Mouse (Mus musculus) duodenum, adult 2 months (tissue): Measurements from ENCODE around the gene Elf3. TPM values are rescaled to one million over a fixed set of nuclear protein-coding genes. Genes with fewer than 3 reads are reported as not detected.

Experiments
- polyA plus RNA-seq: library from polyadenylated mRNA; depleted of rRNA; stranded (reverse); fragments of >200 nt; gene quantifications from 2 replicates; pipeline ENCODE4 v1.2.3, GENCODE M21; 2012; ENCODE audit warnings: low replicate concordance; rRNA removed

The Elf3 gene
- 221 and 254 TPM in 2 replicates for polyA plus RNA-seq

DNA sequence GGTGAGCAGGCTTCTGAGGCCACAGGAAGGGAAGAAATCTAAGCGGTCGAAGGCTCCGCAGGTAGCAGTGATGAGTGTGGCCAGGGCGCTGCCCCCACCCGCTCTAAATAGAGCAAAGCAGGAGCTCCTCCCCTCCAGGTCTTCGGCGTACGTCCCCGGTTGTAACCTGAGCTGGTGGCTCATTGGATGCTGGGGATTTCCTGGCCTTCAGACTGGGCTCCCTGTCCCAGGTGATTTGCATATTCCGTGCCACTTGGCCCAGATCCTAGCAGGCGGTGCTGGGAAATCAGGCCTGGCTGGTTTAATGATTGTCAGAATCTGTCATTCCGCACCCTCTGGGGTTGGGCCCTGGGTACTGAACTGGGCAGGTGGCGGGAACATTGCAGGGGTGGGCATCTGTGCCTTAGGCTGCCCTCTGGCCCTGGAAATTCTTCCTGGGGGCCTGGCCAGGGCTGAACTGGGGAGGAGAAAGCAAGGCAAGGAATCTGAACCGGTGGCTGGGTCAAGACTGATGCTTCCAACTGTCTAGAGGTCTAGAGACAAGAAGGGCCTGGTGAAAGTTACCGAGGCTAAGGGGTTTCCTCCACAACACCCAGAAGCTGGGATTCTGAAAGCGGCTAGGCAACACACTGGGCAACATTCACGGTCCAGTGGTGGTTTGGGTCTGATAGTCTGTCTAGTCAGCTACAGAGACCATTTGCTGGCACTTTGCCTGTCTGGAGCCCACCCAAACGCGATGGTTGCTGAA lies at the start of gene Elf3:
Gene Elf3, minus strand, starts transcription at position 189 of the 748 bp plus-strand sequence.

DNA sequence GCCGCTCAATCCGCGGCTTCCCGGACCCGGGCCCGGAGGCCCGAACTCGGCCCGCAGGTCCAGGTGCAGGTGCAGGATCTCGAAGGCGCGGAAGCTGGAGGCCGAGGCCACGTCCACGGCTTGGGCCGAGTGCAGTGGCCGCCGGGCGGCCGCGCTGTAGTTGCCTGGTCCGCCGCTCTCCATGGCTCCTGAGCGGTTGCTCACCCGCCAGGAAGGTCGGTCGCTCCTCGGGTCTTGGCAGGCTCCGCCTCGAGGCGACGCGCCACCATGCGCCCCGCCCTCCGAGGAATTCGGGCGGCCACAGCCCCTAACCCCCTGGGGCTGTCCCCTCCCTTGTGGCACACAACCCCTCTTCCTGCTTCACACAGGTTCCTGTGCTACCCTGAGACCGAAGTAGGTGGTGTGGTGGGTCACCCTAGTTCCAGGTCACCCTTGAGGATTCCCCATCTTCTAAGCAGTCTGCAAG lies 25.5 kb upstream of the Elf3 start, which contains the start of gene Rnpep:
Gene Rnpep, minus strand, starts transcription at position 259 of the 466 bp plus-strand sequence.

Other genes starting within 250 kb of the Elf3 start
- gene Lgr6, start 153.3 kb downstream of the Elf3 start, polyA plus RNA-seq, result 0.32 TPM in 1 of 2 replicates, not detected in the other
- gene Ptpn7, start 125.9 kb downstream of the Elf3 start, polyA plus RNA-seq, result 2.9 and 4.0 TPM in 2 replicates
- 40.2 and 76.9 TPM in 2 replicates for gene Arl8a, start 111.7 kb downstream of the Elf3 start, polyA plus RNA-seq
- 2.1 and 2.8 TPM in 2 replicates for gene Gpr37l1, start 90.9 kb downstream of the Elf3 start, polyA plus RNA-seq
- 76.4 and 161 TPM in 2 replicates for gene Rnpep, start 25.5 kb upstream of the Elf3 start, polyA plus RNA-seq
- gene Timm17a, start 55.2 kb upstream of the Elf3 start, polyA plus RNA-seq, result 49.5 and 49.7 TPM in 2 replicates
- 10.5 and 12.8 TPM in 2 replicates for gene Lmod1, start 66.2 kb upstream of the Elf3 start, polyA plus RNA-seq
- gene Shisa4, start 116.7 kb upstream of the Elf3 start, polyA plus RNA-seq, result 5.5 and 7.3 TPM in 2 replicates
- gene Ipo9, start 171.9 kb upstream of the Elf3 start, polyA plus RNA-seq, result 11.4 and 21.5 TPM in 2 replicates